Mouse (Mus musculus): ENCODE results near the gene 1810010H24Rik. TPM values are rescaled to one million over a fixed set of nuclear protein-coding genes. Genes with fewer than 3 reads are reported as not detected.

Gene 1810010H24Rik
- total RNA-seq, 1 experiment = 5.7 TPM

DNA sequence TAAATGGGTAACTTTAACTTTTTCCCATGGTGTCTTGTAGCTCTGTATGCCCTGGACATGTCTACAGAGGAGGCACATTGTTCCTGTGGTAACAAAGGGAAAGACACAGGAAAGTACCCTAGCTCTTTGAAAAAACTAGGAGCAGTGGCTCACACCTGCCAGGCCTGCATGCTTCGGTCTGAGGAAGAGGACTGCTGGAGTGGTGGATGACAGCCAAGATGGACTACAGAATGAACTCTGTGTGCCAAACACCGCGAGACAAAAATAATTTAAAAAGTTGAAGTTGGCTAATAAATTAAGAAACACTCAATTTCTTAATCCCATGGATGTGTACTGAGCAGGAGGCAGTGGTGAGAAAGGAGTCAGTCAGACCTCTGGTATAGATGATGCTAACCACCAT lies 15.9 kb downstream of the 1810010H24Rik start:
- in situ Hi-C loops (cut with MboI; ENCODE audit: low sequenced_read_pairs in 2 of 2, unreplicated experiment in 2 of 2) = no loop called here
- H3K36me3 ChIP-seq (ENCODE audit: control insufficient read depth, insufficient read depth, low read length, poor library complexity, severe bottlenecking) = peaks cover 43% of the 10 kb centered on the region
- no peak for DNase-seq (ENCODE audit: low read depth, low spot score)
- H3K9ac ChIP-seq (ENCODE audit: insufficient read depth, low read depth, low read length, poor library complexity, severe bottlenecking) = no peak overlapping the region
- H3K9me3 ChIP-seq (ENCODE audit: control insufficient read depth, insufficient read depth, low read depth, low read length) = no peaks in the 10 kb centered on the region
- no peak overlapping the region for H3K4me3 ChIP-seq (ENCODE audit: insufficient read depth in 1 of 2, low read depth in 1 of 2, low read length in 2 of 2, poor library complexity in 1 of 2, severe bottlenecking in 1 of 2)
- no peak overlapping the region for H3K27ac ChIP-seq (ENCODE audit: insufficient read depth, low read depth, low read length, poor library complexity, severe bottlenecking)
- H3K4me1 ChIP-seq (ENCODE audit: control insufficient read depth in 2 of 2, insufficient read depth in 2 of 2, low read length in 2 of 2, poor library complexity in 1 of 2) = no peaks in the 10 kb centered on the region
- TF ChIP-seq ZC3H11A (IDR thresholded peaks at IDR 0.05; ENCODE audit: borderline replicate concordance, low read depth, low read length) (no peak), ZNF384 (IDR thresholded peaks at IDR 0.05; ENCODE audit: low read depth, low read length) (no peak), CHD2 (IDR thresholded peaks at IDR 0.05; ENCODE audit: low read depth, low read length) (no peak), HCFC1 (IDR thresholded peaks at IDR 0.05; ENCODE audit: borderline replicate concordance, insufficient read depth, low read length) (no peak), MAFK (IDR thresholded peaks at IDR 0.05; ENCODE audit: insufficient read depth, low read depth, low read length) (no peak)

DNA sequence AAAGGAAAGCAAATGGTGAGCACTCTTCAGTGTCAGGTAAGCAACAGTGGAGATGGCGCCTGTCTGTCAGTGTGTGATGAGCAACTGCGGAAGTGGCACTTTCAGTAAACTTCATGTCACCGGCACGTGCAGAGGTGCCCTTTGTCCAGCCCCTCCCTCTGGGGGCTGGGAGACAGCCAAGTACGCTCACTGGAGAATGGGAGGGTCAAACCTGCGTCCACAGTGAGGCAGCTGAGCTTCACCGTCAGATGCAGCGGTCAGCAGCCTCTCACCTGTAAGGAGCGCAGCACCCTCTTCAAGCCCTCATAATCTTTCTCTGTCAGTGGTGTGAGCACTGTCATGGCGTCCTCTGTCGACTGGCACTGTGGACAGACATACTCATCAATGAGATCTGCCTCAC lies 17.9 kb downstream of the 1810010H24Rik start:
- no peak for TF ChIP-seq HCFC1 (IDR thresholded peaks at IDR 0.05; ENCODE audit: borderline replicate concordance, insufficient read depth, low read length)
- TF ChIP-seq MAFK (IDR thresholded peaks at IDR 0.05; ENCODE audit: insufficient read depth, low read depth, low read length) = no peak
- no peak for TF ChIP-seq CHD2 (IDR thresholded peaks at IDR 0.05; ENCODE audit: low read depth, low read length)
- TF ChIP-seq ZC3H11A (IDR thresholded peaks at IDR 0.05; ENCODE audit: borderline replicate concordance, low read depth, low read length) = no peak
- TF ChIP-seq ZNF384 (IDR thresholded peaks at IDR 0.05; ENCODE audit: low read depth, low read length) = no peak
- Histone ChIP-seq H3K9me3 (ENCODE audit: control insufficient read depth, insufficient read depth, low read depth, low read length) (no peaks in the 10 kb centered on the region), H3K27ac (ENCODE audit: insufficient read depth, low read depth, low read length, poor library complexity, severe bottlenecking) (no peak overlapping the region; the same call in 1 of the 2 replicates), H3K4me3 (ENCODE audit: insufficient read depth in 1 of 2, low read depth in 1 of 2, low read length in 2 of 2, poor library complexity in 1 of 2, severe bottlenecking in 1 of 2) (no peak overlapping the region), H3K36me3 (ENCODE audit: control insufficient read depth, insufficient read depth, low read length, poor library complexity, severe bottlenecking) (peaks cover 45% of the 10 kb centered on the region), H3K4me1 (ENCODE audit: control insufficient read depth in 2 of 2, insufficient read depth in 2 of 2, low read length in 2 of 2, poor library complexity in 1 of 2) (no peaks in the 10 kb centered on the region), H3K9ac (ENCODE audit: insufficient read depth, low read depth, low read length, poor library complexity, severe bottlenecking) (no peak overlapping the region)
- in situ Hi-C loops (cut with MboI; ENCODE audit: low sequenced_read_pairs in 2 of 2, unreplicated experiment in 2 of 2) = no loop called here
- DNase-seq (ENCODE audit: low read depth, low spot score) = no peak

DNA sequence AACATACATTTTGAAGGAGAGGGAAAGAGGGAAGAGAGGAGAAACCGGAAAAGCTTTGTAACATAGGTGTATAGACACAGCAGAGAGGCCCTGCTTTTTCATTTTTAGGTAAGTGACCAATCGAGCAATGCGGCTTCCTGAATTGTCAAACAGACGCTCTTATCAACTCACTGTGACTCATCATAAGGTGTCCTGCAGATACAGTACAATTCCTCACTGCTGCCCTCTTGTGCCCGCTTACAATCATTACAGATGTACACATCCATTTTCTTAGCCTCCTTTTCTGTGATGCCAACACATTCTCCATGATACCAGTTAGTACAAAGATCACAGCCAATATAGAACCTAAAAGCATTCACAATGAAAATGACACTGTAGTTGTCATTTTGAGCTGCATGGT lies 18.8 kb downstream of the 1810010H24Rik start:
- peaks cover 39% of the 10 kb centered on the region for H3K36me3 ChIP-seq (ENCODE audit: control insufficient read depth, insufficient read depth, low read length, poor library complexity, severe bottlenecking)
- no peak overlapping the region for H3K4me3 ChIP-seq (ENCODE audit: insufficient read depth in 1 of 2, low read depth in 1 of 2, low read length in 2 of 2, poor library complexity in 1 of 2, severe bottlenecking in 1 of 2)
- H3K4me1 ChIP-seq (ENCODE audit: control insufficient read depth in 2 of 2, insufficient read depth in 2 of 2, low read length in 2 of 2, poor library complexity in 1 of 2) = no peaks in the 10 kb centered on the region
- no peaks in the 10 kb centered on the region for H3K9me3 ChIP-seq (ENCODE audit: control insufficient read depth, insufficient read depth, low read depth, low read length)
- TF ChIP-seq HCFC1 (IDR thresholded peaks at IDR 0.05; ENCODE audit: borderline replicate concordance, insufficient read depth, low read length) (no peak), MAFK (IDR thresholded peaks at IDR 0.05; ENCODE audit: insufficient read depth, low read depth, low read length) (peak; percentile 84)
- in situ Hi-C loops (cut with MboI; ENCODE audit: low sequenced_read_pairs in 2 of 2, unreplicated experiment in 2 of 2) = no loop called here
- DNase-seq (ENCODE audit: low read depth, low spot score) = peak; percentile 78
- no peak overlapping the region for H3K9ac ChIP-seq (ENCODE audit: insufficient read depth, low read depth, low read length, poor library complexity, severe bottlenecking)
- no peak overlapping the region for H3K27ac ChIP-seq (ENCODE audit: insufficient read depth, low read depth, low read length, poor library complexity, severe bottlenecking)

DNA sequence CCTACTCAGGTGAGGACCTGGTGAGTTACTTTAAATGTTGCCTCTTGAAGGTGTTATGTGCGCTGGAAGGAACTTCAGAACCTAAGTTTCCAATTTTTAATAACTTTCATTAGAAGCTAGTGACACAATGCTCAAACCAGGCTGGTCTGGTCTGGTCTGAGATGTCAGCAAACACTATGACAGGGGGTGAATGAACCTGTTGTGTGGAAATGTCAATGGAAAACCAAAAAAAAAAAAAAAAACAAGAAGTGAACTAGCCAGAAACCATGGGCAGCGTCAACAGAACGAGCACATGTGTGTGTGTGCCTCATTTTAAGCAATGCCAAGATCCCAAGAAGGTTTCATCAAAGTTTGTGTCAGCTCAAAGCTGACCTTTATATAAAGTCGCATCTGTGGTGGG lies 20.1 kb downstream of the 1810010H24Rik start:
- Histone ChIP-seq H3K36me3 (ENCODE audit: control insufficient read depth, insufficient read depth, low read length, poor library complexity, severe bottlenecking) (peaks cover 32% of the 10 kb centered on the region), H3K9me3 (ENCODE audit: control insufficient read depth, insufficient read depth, low read depth, low read length) (no peaks in the 10 kb centered on the region), H3K27ac (ENCODE audit: insufficient read depth, low read depth, low read length, poor library complexity, severe bottlenecking) (no peak overlapping the region), H3K4me3 (ENCODE audit: insufficient read depth in 1 of 2, low read depth in 1 of 2, low read length in 2 of 2, poor library complexity in 1 of 2, severe bottlenecking in 1 of 2) (no peak overlapping the region), H3K9ac (ENCODE audit: insufficient read depth, low read depth, low read length, poor library complexity, severe bottlenecking) (no peak overlapping the region), H3K4me1 (ENCODE audit: control insufficient read depth in 2 of 2, insufficient read depth in 2 of 2, low read length in 2 of 2, poor library complexity in 1 of 2) (no peaks in the 10 kb centered on the region)
- DNase-seq (ENCODE audit: low read depth, low spot score) = no peak
- TF ChIP-seq ZC3H11A (IDR thresholded peaks at IDR 0.05; ENCODE audit: borderline replicate concordance, low read depth, low read length) (no peak), HCFC1 (IDR thresholded peaks at IDR 0.05; ENCODE audit: borderline replicate concordance, insufficient read depth, low read length) (no peak), ZNF384 (IDR thresholded peaks at IDR 0.05; ENCODE audit: low read depth, low read length) (no peak), MAFK (IDR thresholded peaks at IDR 0.05; ENCODE audit: insufficient read depth, low read depth, low read length) (no peak), CHD2 (IDR thresholded peaks at IDR 0.05; ENCODE audit: low read depth, low read length) (no peak)
- in situ Hi-C loops (cut with MboI; ENCODE audit: low sequenced_read_pairs in 2 of 2, unreplicated experiment in 2 of 2) = no loop called here

Measured in ES-E14 (cell line).